Mouse (Mus musculus) brain, adult 2 months (tissue): ENCODE measurements around the gene A630076J17Rik.

Experiments used
- DNase-seq: peaks from one replicate; pipeline ENCODE4 v3.0.0; 2011; ENCODE audit warnings: low read depth, low spot score

The A630076J17Rik gene

GRCm38 (mm10) chr3:107229822-107230221 is 592 bp upstream of the A630076J17Rik start:
- DNase-seq = no peak

- no peak for DNase-seq
Observed at GRCm38 (mm10) chr3:107231202-107231601, 788 bp downstream of the A630076J17Rik start.

GRCm38 (mm10) chr3:107233351-107233813 is 3.0 kb downstream of the A630076J17Rik start:
- peak; percentile 94 for DNase-seq

GRCm38 (mm10) chr3:107233945-107234344 is 3.5 kb downstream of the A630076J17Rik start:
- DNase-seq = no peak

GRCm38 (mm10) chr3:107238051-107238450 is 7.6 kb downstream of the A630076J17Rik start:
- DNase-seq = no peak

GRCm38 (mm10) chr3:107238471-107238980 is 8.1 kb downstream of the A630076J17Rik start:
- DNase-seq = no peak

- no peak for DNase-seq
Observed at GRCm38 (mm10) chr3:107239607-107240006, 9.2 kb downstream of the A630076J17Rik start, which contains the start of gene Prok1. Gene Prok1 (minus strand): TSS chr3:107239707.

GRCm38 (mm10) chr3:107241389-107242094 is 11.1 kb downstream of the A630076J17Rik start:
- no peak for DNase-seq

GRCm38 (mm10) chr3:107246876-107247275 is 16.5 kb downstream of the A630076J17Rik start:
- DNase-seq = no peak

- no peak for DNase-seq
Observed at GRCm38 (mm10) chr3:107249042-107249441, 18.6 kb downstream of the A630076J17Rik start.

GRCm38 (mm10) chr3:107250320-107250719 is 19.9 kb downstream of the A630076J17Rik start:
- no peak for DNase-seq

GRCm38 (mm10) chr3:107252035-107252434 is 21.6 kb downstream of the A630076J17Rik start:
- DNase-seq = no peak

- DNase-seq = peak; percentile 38
Observed at GRCm38 (mm10) chr3:107253925-107254324, 23.5 kb downstream of the A630076J17Rik start.

GRCm38 (mm10) chr3:107255992-107256391 is 25.6 kb downstream of the A630076J17Rik start:
- no peak for DNase-seq

GRCm38 (mm10) chr3:107256724-107257123 is 26.3 kb downstream of the A630076J17Rik start:
- DNase-seq = peak; percentile 24

- no peak for DNase-seq
Observed at GRCm38 (mm10) chr3:107257924-107258323, 27.5 kb downstream of the A630076J17Rik start.

GRCm38 (mm10) chr3:107260956-107261850 is 30.8 kb downstream of the A630076J17Rik start:
- DNase-seq = peak; percentile 56

- peak; percentile 7 for DNase-seq
Observed at GRCm38 (mm10) chr3:107261851-107262165, 31.4 kb downstream of the A630076J17Rik start.

- DNase-seq = no peak
Observed at GRCm38 (mm10) chr3:107266814-107267345, 36.5 kb downstream of the A630076J17Rik start.

GRCm38 (mm10) chr3:107272433-107272832 is 42.0 kb downstream of the A630076J17Rik start:
- no peak for DNase-seq

- peak; percentile 87 for DNase-seq
Observed at GRCm38 (mm10) chr3:107273820-107274219, 43.4 kb downstream of the A630076J17Rik start.

- DNase-seq = no peak
Observed at GRCm38 (mm10) chr3:107275351-107275750, 44.9 kb downstream of the A630076J17Rik start.
